Mouse (Mus musculus): ENCODE measurements at regions not wholly inside any gene's neighbourhood (a gene's known extent, or its start where the extent isn't known, plus 50 kb on each side); places are given as distances from the start of the nearest gene placed in this dataset.

GRCm38 (mm10) chr6:143622161-143622560 lies 455.1 kb downstream of the Etnk1 start:
- DNase-seq (ENCODE audit: low spot score in 2 of 2): no peak

GRCm38 (mm10) chr6:143624901-143625300 lies 457.9 kb downstream of the Etnk1 start:
- no peak for DNase-seq (ENCODE audit: low spot score in 2 of 2)

- no peak for DNase-seq (ENCODE audit: low spot score in 2 of 2)
Observed at GRCm38 (mm10) chr6:143631581-143631980, 464.6 kb downstream of the Etnk1 start.

GRCm38 (mm10) chr6:143633710-143634109 lies 466.7 kb downstream of the Etnk1 start:
- DNase-seq (ENCODE audit: low spot score in 2 of 2): no peak

GRCm38 (mm10) chr6:143634334-143634733 lies 467.3 kb downstream of the Etnk1 start:
- no peak for DNase-seq (ENCODE audit: low spot score in 2 of 2)

GRCm38 (mm10) chr6:143635043-143635442 lies 468.0 kb downstream of the Etnk1 start:
- DNase-seq (ENCODE audit: low spot score in 2 of 2): no peak

- DNase-seq (ENCODE audit: low spot score in 2 of 2): no peak
Observed at GRCm38 (mm10) chr6:143640652-143641051, 473.6 kb downstream of the Etnk1 start.

- no peak for DNase-seq (ENCODE audit: low spot score in 2 of 2)
Observed at GRCm38 (mm10) chr6:143642052-143642451, 475.0 kb downstream of the Etnk1 start.

GRCm38 (mm10) chr6:143645989-143646388 lies 479.0 kb downstream of the Etnk1 start:
- no peak for DNase-seq (ENCODE audit: low spot score in 2 of 2)

- DNase-seq (ENCODE audit: low spot score in 2 of 2): no peak
Observed at GRCm38 (mm10) chr6:143648501-143648900, 481.5 kb downstream of the Etnk1 start.

GRCm38 (mm10) chr6:143656576-143656975 lies 489.6 kb downstream of the Etnk1 start:
- no peak for DNase-seq (ENCODE audit: low spot score in 2 of 2)

- no peak for DNase-seq (ENCODE audit: low spot score in 2 of 2)
Observed at GRCm38 (mm10) chr6:143660837-143661236, 493.8 kb downstream of the Etnk1 start.

- DNase-seq (ENCODE audit: low spot score in 2 of 2): no peak
Observed at GRCm38 (mm10) chr6:143663306-143663705, 496.3 kb downstream of the Etnk1 start.

- no peak for DNase-seq (ENCODE audit: low spot score in 2 of 2)
Observed at GRCm38 (mm10) chr6:143665374-143665773, 498.4 kb downstream of the Etnk1 start.

GRCm38 (mm10) chr6:143668551-143668950 lies 501.5 kb downstream of the Etnk1 start:
- no peak for DNase-seq (ENCODE audit: low spot score in 2 of 2)

- DNase-seq (ENCODE audit: low spot score in 2 of 2): no peak
Observed at GRCm38 (mm10) chr6:143669446-143670130, 502.6 kb downstream of the Etnk1 start.

GRCm38 (mm10) chr6:143690131-143690530 lies 523.1 kb downstream of the Etnk1 start:
- no peak for DNase-seq (ENCODE audit: low spot score in 2 of 2)

GRCm38 (mm10) chr6:143690866-143691265 lies 523.8 kb downstream of the Etnk1 start:
- DNase-seq (ENCODE audit: low spot score in 2 of 2): no peak

- no peak for DNase-seq (ENCODE audit: low spot score in 2 of 2)
Observed at GRCm38 (mm10) chr6:143697997-143698396, 531.0 kb downstream of the Etnk1 start.

GRCm38 (mm10) chr6:143703984-143704383 lies 537.0 kb downstream of the Etnk1 start:
- DNase-seq (ENCODE audit: low spot score in 2 of 2): no peak

- DNase-seq (ENCODE audit: low spot score in 2 of 2): no peak
Observed at GRCm38 (mm10) chr6:143706451-143706850, 539.4 kb downstream of the Etnk1 start.

GRCm38 (mm10) chr6:143714461-143714860 lies 547.4 kb downstream of the Etnk1 start:
- no peak for DNase-seq (ENCODE audit: low spot score in 2 of 2)

GRCm38 (mm10) chr6:143750074-143750473 lies 583.1 kb downstream of the Etnk1 start:
- no peak for DNase-seq (ENCODE audit: low spot score in 2 of 2)
